Mouse (Mus musculus) olfactory bulb, adult 2 months (tissue): ENCODE measurements around the gene Ccdc33.

Source experiments
- CTCF ChIP-seq: fragments of 200-500 bp; IDR thresholded peaks from 2 replicates; pipeline ENCODE4 v1.5.1; 2012; ENCODE audit warnings: low read depth, mild to moderate bottlenecking, low read length, moderate library complexity; ENCODE audit not compliant: insufficient read depth
- POLR2A ChIP-seq: fragments of 200-500 bp; IDR thresholded peaks from 2 replicates; pipeline ENCODE4 v1.6.1; 2012; ENCODE audit warnings: mild to moderate bottlenecking, low read depth, low read length, moderate library complexity; ENCODE audit not compliant: insufficient read depth

DNA sequence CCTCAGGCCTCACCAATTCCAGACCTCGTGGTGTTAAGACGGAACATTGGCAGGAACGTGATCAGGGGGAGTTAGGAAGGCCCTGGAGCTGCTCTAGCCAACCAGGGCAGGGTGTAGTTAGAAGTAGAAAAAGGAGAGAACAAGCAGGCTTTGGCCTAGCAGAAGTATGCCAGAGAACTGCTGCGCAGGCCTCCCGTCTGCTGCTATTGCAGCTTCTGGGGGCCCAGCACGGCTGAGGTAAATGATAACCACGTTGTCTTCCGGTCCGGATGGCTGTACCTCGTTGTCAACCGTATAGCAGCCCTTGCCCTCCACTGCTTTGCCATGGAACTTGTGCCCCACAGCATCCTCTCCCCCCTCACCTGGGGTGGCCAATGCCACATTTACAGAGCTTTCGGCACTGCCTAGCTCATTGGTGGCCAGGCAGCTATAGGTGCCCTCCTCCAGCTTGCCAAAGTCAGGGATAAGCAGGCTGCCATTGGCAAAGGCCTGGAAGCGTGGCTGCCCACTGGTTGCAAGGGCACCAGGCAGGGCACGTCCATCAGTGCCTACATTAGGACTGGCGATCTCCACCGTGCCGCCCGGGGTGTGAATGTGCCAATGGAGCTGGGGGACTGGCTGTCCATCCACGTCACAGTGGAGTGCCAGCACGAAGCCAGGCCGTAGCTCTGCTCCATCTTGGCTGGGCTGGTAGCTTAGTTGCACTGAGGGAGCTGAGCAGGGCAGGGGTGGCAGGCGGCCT is 38.4 kb upstream of the Ccdc33 start:
- no peak for TF ChIP-seq POLR2A
- TF ChIP-seq CTCF: no peak
